Mouse (Mus musculus) liver, embryonic 14.5 days (tissue): ENCODE data around the gene Wdr89.
A peak's percentile ranks its signal among the peaks of the same experiment; 100 is the strongest.

Experiments
- CTCF ChIP-seq: IDR thresholded peaks from 2 replicates; pipeline ENCODE4 v1.5.1; 2016; ENCODE audit warnings: antibody characterized with exemption, low read depth, control low read depth
- EP300 ChIP-seq: IDR thresholded peaks from 2 replicates; pipeline ENCODE4 v1.6.1; 2016; ENCODE audit warnings: antibody characterized with exemption, low read depth

GRCm38 (mm10) chr12:75641726-75642125 lies 27.6 kb downstream of the Wdr89 start:
- TF ChIP-seq CTCF (peak; percentile 21; the same call in 1 of the 2 replicates), EP300 (no peak)
